Mouse (Mus musculus) mouse trophoblast stem cell (cell line): ENCODE measurements around the gene Zbtb20.

ENCODE experiments used
- in situ Hi-C, 2 experiments: fragments of 300-500 bp; cut with MseI, MboI; formaldehyde crosslinking; loops; 2 replicates in 1 of 2; 3 replicates in 1 of 2; pipeline ENCODE4 v1.15.1; 2025

Gene Zbtb20

DNA sequence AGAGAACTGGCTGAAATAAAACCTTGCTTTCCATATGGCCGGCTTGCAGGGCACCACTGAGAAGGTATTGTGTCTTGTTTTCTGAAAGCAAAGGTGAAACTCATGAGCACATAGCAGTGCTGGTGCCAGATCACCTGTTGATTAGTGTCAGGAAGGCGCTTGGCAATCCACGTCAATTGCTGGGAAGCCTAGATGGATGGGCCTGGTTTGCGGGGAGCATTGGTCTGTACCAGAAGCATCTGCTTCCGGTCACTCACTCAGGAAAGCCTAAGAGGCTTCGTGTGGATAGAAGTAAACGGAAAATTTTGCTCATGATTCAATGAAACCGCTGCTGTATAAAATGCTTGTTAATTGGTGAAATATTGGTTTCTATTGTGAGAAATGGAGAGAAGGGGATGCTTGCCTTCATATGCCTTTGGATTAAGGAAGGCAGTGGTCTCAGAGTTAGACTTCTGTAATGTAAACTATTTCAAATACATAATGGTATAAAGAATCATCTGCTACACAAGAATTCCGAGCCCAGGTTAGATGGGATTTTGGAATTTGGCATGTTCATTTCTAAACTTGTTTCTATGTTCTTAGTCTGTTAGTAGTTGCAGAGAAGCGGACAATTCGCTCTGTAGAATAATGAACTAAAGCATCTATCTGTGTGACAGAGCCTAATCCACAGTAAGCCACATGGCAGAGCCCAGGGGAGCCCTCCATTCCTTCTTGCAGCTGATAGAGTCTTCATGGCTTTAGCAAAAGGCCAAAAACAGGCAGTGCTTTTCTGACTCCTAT, 521.4 kb downstream of the Zbtb20 start:
- in situ Hi-C loops: no loop called here

DNA sequence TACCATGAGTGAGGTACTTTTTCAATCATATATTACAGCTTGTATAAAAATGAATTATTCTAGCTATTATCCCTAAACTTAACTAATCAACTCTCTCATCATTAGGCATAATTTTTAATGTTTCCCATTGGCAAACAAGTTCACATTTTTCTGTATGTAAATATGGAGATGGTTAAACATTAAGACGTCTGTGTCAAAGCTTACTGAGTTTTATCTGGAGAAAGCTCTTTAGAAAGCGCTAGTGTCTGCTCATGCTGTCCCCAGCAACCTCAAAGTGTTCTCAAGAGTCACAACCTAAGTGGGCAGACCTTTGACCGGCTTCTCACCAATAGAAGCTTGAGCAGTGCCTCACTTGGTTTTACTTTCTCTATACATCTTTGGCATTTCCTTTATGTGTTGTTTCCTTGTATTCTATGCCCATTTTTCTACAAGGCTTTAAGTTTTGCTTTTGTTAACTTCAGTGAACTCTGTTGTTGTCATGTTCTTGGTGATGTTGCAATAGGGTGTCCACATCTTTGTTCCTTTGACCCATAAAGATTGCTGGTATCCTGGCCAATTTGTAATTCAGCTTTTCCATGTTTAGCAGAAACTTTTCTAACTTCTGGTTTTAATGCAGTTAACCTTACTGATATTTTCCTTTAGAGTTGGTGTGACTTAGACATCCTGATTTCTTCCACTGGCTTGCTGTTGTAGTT, 522.1 kb downstream of the Zbtb20 start:
- in situ Hi-C loops: no loop called here

DNA sequence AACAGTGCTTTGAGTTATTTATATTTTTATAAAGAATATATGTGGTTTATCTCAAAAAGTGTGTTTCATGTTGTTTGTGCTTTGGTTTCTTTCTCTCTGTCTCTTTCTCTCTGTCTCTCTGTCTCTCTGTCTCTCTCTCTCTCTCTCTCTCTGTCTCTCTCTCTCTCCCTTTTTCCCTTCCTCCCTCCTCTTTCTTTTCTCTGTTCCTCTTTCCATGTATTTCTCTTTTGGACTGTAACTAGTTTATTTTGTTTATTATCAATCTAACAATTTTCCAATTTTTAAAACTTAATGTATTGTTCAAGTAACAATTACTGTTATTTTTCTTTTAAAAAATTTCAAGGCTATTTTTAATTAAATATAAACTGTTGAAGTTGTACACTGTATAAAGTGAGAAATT, 523.7 kb downstream of the Zbtb20 start:
- in situ Hi-C loops: no loop called here

DNA sequence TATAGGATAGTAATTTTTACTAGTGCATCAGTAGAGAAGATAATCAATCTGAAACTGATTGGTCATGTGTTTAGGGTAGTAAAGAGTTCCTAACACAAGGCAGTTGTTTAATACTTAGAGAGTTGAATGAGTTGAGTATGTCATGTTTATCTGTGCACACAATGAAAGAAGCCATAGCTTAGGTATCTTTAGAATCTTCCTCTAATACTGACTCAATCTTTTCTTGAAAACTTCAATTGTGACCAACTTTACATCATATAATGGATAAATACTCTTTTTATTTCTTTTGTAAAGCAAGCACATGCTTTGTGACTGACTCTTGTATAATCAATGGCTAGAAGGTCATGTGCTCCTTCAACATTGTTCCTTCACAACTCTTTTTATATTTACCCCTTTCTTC, 524.4 kb downstream of the Zbtb20 start:
- in situ Hi-C loops: no loop called here

DNA sequence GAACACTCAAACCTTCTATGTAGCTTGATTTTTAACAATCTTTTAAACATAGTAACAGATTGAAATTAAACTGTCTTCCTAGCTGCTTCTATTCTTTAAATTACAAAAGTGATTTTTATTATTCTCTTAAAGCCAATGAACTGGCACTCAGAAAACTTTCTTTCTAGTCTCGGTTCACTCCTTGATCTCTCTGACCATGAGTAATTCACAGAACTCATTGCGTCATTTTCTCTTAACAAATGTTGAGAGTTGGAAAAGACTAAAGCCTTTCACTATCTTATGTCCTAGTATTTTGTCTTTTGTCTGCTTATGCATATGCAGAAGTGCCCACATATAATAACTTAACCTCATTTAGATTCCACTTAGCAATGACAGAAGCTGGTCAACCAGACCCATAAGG, 525.3 kb downstream of the Zbtb20 start:
- in situ Hi-C loops: no loop called here

DNA sequence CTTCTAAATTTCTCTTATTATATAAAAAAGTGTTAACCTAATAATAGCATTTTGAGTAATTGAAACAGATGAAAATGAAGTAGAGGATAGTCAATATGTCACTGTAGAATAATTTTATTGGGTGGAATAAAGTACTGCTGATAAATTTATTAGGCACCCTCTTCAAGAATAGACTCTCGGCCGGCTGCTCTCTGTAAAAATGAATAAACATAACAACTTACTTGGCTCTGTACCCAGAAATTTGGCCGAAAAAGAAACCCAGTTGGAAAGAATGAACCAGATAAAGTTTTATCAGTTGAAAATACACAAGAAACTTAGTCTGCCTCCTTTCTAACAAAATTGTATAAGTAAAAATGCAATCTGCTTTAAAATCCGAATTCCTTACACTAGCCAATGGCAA, 527.2 kb downstream of the Zbtb20 start:
- in situ Hi-C loops: no loop called here

DNA sequence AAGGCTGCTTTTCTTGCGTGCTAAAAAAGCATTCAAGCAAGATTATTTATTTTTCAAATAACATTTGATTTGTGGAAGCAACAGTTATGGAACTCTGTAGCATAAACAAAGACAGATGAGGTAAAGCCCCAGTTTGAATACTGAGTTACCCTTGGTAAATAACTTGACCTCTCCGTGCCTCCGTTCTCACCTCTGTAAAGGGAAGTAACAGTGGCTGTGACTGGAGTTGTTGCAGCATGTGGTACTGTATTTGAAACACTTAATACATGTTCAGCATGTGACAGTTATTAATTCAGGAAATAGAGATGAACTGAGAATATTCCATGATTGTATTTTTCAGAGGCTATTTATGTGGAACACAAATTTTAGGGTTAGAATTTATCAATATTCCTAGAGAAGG, 529.4 kb downstream of the Zbtb20 start:
- in situ Hi-C loops: no loop called here

DNA sequence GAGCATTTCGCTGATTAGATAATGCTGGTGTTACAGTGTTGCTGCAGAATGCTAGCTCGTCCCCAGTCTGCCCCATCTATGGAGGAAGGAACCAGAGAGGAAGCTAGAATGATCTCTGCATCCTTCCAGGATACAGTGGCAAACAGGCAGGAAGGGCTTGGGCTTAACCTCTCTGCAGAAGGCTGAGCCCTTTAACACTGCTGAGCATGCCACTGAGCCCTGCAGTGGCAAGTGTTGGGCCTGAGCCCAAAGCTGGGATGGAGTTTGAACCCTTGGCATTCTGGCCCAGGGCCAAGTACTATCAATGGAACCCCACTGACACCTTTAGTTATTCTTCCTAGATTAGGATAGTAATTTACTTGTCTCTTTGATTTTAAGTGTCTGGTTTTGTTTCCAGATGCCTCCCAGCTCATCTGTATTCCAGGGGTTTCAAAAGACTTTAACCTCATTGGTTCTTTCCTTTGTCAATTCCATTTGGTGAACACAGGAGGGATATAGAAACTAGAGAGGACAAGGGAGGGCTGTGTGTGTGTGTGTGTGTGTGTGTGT, 532.0 kb downstream of the Zbtb20 start:
- in situ Hi-C loops: no loop called here

DNA sequence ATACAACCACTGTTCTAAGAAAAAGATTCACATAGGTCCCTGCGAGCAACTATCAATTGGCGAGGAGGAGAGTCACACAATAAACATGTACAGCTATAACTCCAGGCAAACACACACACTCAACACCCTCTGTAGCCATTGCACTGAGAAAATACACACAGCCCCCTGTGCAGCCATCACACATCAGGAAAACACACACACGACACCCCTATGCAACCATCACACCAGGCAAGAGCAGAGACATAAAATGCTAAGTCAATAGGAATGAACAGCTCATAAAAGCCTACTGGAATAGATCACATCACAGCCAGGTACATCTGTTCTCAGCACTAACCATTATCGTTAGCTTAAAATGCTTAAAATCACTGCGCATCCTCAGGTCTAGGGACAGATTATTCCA, 532.9 kb downstream of the Zbtb20 start:
- in situ Hi-C loops: no loop called here

DNA sequence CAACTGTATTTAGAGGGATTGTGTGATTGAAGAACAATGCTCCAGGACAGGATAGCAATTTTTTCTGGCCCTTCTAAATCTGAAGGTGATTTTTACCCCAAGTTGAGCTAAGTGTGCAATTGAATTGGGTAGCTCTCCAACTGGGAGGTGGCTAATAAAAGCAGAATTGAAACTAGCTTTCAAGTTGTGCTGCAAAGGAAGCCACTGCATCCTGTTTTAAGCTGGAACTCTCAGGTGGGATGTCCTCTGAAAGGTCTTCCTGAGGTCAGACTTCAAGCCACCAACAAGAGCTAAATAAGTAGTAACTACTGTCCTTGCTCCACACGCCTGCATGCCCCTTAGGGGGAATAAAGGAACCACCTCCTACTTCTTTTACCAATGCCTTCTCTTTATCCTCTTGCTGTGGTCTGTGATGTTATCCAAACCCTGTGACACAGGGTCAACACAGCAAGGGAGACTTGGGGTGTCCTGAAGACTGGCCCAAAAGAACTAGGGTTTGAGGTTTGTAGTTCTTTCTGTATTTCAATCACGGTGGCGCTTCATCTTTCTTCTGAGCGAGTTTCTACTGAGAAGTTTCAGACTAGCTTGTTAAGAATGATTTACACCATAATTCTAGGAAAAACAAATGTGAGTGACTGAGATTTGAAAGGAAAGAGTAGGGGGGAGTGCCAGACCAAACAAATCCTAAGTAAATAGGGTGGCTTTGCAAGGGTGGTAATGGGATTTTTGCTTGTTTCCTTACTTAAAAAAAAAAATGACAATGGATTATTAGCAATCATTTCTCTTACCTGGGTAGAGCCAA, 533.6 kb downstream of the Zbtb20 start:
- in situ Hi-C loops: no loop called here

DNA sequence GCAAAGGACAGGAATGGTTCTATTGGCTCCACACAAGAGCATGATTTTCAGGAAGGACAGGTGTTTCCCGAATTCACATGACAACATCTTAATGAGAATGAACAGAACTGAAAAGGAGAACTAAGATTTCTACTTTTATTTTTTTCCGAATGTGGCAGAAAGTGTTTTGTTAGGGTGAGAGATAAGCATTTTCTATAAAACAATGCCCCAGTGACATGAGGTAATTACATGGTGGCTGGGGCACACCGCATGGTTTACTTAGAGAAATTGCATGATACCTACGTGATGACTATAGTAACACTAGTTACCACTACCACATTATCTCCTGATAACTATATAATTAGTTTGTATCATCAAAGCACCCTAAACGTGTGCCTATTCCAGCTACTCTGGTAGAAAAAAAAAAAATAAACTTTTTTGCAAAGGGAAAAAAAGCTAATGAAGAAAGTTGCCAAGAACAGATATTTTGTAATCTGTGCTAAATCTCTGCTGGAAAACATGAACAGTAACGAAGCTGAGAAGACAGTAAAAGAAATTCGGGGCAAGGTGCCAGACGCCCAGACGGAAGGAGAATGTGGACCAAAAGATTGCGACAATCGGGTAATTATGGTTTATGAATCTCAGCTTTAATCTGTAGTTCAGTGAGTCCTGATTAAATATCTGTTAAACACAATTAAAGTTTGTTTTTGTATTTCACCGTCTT, 534.4 kb downstream of the Zbtb20 start:
- in situ Hi-C loops: no loop called here

DNA sequence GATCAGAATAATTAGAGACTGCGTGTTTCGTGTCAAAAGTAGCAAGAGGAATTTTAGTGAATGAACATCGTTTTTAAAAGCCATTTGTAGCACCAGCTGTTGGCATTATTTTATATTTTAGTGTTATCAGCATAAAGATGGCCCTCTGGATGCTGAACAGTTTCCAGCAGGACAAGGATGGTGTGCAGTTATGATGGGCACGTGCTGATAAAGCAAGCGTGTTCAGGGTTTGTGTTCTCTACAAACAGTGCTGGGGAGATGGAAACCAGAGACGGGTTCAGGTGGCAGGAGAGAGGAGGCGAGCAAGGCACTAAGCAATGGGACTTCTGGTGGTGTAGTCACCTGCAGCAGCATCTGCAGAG, 534.9 kb downstream of the Zbtb20 start:
- in situ Hi-C loops: no loop called here

DNA sequence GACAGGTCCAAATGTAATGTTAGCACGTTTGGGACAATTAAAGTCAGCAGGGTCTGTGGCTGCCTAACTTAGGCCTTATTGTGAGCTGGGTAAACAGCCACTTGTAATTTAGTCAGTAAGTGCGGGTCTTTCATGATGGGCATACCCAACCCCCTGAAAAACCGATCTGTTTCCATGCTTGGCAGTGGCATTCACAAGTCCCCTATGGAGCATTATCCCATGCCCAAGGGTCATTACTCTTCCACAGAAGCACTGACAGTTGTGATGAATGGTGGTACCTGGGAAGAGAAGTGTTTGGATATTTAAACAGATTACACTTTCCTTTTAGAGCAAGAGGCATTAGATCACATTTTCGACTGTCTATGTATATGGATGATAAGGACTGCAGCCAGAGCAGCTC, 540.2 kb downstream of the Zbtb20 start:
- in situ Hi-C loops: no loop called here

DNA sequence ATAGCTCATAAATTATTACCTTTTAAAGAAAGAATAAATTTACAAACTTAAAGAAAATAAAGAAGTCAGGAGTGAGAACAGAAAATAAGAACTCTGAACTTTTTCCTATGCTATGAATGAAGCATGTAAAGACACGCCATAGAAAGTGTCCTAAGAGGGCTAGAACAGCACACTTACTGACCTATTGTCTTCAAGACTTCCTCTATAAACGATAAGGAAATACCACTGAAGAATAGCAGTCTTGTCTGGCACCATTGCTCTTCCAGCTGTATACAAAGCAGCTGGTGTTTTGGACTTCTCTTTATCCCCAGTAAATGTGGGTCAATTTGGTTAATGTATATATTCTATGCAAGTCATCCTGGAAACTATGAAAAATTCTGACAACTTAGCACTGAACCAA, 544.2 kb downstream of the Zbtb20 start:
- in situ Hi-C loops: no loop called here

DNA sequence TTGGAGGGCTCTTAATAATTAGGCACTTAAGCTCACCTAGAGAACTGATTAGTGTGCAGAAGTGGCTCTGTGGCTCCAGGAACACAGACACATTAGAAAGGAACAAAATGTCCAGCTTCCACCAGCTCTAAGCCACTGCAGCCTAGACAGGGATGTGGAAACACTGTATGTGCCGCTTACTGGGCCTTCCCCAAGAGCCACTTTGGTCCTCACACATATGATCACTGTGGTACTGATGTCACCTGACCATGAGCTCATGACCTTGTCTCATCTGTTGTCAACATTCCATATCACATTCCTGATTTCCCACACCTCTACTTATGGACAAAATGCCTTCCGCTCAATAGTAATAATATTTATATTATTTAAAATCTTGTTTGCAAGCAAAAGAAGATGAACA, 553.3 kb downstream of the Zbtb20 start:
- in situ Hi-C loops: no loop called here

DNA sequence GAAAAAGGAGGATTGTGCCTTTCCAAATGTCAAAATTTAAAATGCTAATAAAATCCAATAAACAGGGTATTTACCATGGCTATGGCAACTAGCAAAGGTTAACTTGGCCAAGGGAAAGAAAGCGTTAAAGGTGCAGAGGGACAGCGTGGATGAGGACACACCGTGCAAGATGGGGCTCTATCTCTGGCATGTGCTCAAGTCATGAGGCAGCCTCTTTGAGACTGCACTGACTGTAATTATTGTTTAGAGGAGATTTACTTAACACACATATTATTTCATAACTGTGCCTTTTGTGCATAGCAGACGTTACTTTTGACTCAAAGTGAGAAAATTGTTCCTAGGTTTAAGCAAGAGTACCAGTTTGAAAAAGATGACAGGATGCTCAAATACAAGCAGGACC, 554.3 kb downstream of the Zbtb20 start:
- in situ Hi-C loops: no loop called here

DNA sequence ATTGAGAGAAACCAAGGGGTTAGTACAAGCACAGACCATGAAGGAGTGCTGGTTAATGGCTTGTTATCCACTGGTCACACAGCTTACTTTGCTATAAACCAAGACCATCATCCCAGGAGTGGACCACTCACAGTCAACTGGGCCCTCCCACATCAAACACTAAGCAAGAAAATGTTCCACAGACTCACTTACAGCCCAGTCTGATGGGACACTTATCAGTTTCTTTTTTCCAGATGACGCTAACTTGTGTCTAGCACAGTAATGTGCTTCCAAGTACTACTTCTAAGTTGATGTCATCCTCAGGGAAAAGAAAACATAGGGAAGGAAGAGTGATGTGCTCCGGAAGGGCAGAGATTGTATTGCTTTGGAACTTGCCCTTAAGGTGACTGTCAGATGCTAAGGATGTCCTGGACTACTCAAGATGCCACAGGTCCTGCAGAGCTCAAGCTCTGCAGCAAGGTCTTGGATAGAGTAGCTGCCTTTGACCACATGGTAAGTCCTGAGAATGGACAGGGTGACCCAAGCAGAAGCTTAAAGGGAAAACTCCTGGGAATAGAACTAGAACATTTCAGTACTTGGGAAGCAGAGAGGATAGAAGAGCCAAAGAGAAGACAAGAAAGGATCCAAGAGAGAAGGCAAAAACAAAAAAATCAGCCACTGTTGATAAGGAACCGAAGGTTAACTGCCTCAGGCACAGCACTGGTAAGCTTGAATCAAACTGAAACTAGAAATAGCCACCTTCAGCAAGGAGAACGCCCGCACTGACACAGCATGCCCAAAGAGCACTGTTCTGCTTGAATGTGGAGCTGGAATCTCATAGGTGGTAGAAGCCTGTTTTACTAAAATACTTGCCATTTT, 556.1 kb downstream of the Zbtb20 start:
- in situ Hi-C loops: no loop called here

DNA sequence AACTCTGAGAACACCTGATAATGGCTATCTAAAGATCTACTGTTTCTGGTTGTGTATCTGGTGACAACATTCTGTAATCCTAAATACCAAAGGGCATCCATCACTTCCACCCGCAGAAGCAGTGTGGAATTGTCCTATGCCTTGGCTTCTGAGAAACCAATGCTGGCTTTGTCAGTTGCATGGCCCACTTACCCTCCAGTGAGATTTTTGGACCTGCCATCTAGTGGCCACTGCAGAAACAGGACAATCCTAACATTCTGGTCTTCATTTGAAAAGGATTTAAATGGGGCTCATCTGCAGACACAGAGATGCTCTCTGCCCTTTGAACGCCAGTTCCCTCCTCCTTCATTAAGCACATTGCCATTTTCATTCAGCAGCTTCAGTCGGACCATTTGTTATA, 559.3 kb downstream of the Zbtb20 start:
- in situ Hi-C loops: no loop called here

DNA sequence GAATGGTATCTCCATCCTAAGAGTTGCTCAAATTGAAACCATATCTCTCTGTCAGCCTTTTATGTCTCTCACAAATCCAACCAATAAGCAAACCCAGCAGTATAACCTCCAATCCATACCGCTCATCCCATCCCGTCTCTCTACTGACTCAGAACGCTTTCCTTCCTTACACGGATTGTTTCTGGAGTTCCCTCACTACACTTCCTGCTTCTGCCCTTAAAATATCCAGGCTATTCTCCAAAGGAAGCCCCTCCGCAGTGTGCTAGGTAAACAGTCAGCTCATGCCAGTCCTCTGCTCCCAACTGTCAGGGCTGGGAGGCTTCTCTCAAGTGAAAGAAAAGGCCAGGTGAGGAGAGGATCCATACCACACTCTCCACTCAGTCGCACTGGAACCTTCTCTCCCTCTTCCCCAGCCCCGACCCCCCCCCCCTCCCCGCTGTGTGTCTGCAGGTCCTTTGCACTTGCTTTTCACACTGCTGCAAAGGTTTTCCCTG, 563.2 kb downstream of the Zbtb20 start:
- in situ Hi-C loops: no loop called here

DNA sequence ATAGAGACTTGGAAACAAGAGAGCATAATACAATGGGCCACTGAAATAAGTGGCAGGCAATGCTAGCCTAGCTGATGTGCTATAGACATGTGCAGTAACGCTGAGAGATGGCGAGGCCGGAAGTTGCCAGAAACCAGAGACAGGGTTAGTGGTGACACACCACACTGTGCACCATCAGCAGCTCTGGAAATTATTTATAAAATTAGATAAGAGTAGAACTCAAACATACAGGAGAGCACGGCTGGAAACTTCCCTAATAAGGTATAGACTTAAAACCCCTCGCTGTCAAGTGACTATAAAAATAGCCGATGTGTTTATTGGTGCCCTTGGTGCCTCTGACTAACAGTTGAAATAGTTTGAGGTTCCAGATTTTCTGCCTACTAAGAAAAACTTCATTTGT, 565.7 kb downstream of the Zbtb20 start:
- in situ Hi-C loops: no loop called here

DNA sequence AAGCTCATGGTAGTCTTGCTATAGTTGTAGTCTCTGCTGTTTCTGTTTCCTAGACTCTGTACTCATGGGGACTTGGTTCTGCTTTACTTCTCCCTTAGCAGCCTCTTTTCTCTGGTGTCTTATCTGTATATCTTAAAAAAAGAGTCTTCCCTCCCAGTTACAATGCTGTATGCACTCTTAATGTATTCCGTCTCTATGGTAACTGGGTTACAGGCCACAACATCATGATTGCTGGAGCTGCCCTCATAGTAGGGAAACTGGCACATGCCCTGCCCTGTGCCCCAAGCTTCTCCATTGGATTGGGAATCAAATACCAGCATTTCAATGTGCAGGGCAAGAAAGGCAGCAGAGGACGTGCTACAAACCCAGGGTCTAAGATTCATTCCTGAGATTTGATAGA, 567.4 kb downstream of the Zbtb20 start:
- in situ Hi-C loops: no loop called here
